Mouse (Mus musculus) retina, postnatal 7 days (tissue): Measurements from ENCODE around the gene Pigv.

Experiments used
- DNase-seq: peaks from one replicate; pipeline ENCODE4 v3.0.0-alpha.2; 2012; ENCODE audit warnings: low read depth, low spot score

Pigv gene

DNA sequence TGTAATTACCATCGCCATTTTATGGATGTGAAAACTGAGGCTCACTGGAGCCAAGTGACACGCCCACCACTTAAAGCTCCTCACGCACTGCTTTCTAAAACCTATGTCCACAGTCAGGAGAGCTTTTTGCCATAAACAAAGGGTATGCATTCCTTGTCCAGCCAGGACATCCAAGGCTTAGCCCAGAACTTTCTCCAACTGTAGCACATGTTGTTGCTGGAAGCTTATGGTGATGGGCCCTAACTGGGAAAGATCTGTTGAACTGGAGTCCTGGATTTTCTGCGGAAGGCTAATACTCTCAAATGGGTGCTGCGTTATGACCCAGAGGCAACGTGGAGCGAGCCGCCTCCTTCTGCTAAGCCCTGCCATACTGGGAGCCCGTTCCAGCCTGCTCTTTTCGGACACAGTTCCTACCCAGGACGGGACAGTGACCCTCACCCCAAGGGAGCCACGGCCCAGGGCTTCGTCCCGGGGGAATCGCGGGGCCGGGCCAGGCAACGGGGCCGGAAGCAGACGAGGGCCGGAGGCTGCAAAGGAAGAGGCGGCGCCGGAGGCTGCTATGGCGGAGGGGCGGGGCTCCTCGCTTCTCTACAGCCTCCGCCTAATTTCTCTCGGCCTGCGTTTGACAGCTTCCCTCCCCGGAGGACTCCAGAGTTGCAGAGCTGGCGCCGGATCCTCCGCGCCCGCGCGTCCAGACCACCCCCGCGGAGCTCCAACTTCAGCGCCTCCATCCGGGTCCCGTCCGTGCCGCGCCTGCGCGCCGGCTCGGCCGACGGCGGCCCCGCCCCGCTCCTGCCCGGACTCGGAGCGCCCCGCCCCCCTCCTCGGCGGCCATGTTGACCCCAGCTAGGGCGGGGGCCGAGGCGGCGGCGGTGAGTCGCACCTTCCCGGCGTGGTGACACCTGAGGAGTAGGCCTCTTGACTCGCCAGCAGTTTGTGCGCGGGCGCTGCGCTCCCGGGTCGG lies at the start of gene Pigv:
Gene Pigv (minus strand): TSS at position 767 of the 964 bp plus-strand sequence.
- peak; percentile 84 for DNase-seq

DNA sequence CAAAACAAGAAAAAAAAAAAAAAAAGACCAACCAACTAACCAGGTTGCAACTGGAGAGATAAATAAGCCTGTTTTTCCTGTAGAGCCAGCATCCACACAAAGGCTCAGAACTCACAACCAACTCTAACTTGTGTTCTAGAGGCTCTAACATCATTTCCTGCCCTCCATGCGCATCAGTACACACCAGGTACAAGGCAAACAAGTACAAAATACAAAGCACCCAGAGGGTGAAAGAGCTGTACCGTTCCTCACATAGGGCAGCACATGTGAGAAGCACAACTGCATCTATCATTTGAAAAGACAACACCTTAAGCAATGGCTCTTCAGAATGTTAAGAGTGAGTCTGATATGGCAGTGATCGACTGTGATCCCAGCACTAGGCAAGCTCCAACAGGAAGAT lies 47.3 kb upstream of the Pigv start:
- DNase-seq = no peak

DNA sequence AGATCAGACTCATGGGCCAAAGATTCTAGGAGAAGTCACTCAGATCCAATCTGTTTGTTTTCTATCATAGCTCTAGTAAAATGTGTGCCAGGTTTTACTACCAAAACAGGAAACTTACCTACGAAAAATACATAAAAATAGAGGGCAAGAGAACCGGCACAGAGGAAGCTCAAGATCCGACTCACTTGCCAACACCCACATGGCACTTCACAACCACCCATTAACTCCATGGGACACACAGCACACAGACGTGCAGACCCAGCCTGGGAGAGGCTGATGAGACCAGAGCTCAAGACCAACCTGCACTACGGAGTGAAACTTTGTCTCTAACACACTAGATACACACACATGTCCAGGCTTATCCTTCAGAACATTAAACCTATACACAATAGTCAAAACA lies 40.3 kb upstream of the Pigv start:
- no peak for DNase-seq

DNA sequence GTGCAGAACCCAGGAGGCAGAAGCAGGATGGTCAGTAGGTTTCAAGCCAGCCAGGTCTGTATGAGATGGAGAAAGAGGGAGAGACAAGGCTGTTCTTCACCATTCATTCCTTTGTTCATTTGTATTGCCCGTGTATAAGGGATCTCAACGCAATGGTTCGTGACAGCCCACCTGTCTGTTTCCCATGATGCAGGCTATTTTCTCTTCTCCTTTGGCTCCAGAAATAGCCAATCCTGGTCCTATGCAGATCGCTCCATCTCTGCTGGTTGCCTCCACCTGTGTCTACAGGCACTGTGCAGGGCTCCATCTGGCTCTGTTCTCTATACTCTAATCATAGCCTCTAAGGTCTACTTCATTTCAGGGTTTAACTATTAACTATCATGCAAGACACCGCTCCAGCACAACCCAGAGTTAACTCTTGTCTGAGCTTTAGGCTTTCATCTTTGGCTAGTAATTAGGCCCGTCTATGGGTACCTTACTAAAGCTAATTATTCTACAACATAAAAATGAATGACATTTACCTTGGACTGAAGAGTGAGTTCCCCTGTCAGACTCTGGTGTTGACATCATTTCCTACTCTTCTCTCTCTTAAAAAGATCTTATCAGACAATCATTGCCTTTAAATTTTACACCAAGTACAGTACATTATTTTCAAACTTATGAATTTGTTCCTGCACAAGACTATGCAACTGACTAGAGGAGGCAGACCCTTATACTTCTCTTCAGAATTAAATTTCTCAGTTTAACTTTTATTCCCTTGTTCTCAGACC lies 39.0 kb upstream of the Pigv start:
- no peak for DNase-seq

DNA sequence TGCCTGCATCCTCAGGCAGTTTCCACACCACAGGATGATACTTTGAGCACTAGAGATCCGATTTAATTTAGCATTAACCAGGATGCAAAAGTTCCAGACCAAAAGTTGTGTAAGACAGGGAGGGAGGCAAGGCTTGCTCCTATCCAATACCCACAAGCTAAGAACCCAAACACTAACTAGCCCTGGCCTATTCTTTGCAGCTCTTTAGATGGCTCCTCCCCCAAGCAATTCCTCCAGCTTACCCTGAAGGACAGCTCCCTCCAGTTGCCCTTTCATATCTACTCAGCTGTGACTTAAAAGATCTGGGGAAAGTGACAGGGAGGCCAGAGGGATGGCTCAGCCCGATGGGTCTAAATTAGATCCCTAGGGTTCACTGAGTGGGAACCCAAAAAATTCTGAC lies 36.9 kb upstream of the Pigv start:
- no peak for DNase-seq

DNA sequence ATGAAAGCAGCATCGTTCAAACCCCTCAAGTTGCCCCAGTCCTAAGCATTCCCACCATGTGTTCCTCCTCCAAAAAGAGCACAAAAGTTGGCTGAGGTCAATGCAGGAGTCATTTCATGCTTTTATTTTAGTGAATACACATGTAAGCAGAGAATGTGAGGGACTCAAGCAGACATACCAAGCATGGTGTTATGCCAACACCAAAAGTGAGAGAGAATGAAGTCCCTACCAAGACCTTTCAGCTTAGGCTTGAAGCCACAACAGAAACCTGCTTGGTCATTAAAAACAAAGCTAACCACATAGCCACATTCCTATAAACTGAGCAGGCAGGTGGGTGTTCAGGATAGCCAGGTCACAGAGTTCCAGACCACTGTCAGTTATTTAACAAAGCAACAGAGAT lies 35.0 kb upstream of the Pigv start:
- DNase-seq = no peak

DNA sequence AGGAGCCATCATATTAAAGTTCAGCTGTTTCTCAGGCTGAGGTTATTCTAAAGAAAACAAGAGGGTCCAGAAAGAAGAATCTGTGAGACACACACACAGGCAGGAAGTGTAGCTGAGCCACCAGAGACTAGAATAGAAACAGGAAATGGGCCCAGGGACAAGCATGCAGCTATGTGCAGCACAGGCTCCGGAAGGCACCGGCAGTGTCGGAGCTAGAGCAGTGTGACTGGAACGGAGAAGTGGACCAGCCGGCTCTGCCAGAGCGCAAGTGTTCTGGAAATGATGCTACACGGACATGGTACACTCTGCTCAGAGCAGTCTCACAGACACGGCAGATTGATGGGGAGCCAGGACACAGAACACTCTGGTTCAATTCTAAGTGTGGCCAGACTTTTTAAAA lies 34.5 kb upstream of the Pigv start:
- no peak for DNase-seq

DNA sequence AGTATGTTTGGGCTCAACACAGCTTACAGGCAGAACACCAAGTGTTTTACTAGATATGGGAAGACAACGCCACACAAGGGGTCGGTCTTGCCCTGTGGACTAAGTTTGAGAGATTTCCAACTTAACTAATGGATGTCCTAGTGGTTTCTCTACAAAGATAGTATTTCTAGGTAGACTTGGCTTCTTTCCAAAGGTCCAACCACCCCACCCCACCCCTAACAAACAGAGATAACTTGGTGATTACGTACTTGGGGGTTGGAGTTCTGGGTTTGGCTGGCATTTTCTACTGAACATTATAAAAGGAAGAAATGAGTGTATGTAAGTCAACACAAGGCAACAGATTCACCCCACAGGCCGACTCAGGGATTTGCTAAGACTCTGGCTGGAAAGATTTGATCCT lies 32.6 kb upstream of the Pigv start:
- no peak for DNase-seq

DNA sequence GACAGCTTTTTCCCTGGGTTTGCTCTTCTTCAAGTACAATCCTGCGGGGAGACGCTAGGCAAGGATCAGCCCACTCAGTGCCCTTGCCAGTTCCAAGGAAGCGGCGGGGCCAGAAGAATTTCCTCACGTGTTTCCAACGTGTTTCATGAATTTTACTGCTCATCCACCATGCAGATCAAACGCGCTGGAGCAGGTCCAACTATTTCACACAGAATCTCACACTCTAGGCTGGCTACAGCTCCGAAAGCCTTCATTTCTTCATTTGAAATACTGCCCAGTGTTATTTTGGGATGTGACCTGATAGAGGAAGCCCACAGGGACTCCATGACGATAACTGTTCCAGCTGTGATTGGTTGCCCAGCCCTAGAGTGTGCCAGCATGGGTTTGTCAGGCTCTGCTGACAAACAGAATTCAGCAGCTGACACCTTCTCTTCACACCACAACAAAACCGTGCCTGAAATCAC lies 28.5 kb upstream of the Pigv start:
- DNase-seq = peak; percentile 11

DNA sequence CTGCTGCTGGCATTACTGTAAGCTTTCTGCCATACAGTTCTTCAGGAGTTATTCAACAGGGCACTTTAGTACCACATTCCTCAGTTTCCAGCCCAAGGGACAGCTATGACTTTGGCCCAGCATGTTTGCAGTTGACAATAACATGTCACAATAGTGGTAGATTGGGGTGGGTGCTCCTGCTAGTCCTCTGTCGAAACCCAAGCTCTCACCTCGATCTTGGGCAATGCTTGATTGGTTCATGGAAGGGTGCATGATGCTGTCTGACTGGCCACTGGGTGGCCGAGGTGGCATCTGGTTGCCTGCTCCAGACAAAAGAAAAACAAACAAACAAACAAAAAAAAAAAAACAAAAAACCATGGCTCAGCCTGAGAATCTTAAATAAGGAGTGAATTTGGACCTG lies 22.9 kb upstream of the Pigv start:
- no peak for DNase-seq

DNA sequence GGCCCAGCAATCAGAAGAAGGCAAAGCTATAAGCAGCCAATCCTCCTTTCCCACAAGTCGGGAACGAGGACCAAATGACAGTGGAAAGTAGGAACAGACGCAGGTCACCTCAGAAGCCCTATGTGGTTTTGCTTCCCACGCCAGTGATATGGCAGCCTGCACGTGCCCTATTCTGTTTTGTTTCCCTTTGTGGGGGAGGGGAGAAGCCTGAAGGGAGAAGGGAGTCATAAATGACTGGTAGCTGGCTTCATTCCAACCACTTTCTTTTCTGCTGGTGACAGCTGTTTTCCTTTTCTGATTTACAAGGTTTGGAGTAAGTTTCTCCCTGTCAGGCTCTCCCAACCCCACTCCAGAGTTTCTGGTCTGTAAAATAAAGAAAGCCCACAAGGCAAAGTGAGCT lies 17.8 kb upstream of the Pigv start:
- no peak for DNase-seq

DNA sequence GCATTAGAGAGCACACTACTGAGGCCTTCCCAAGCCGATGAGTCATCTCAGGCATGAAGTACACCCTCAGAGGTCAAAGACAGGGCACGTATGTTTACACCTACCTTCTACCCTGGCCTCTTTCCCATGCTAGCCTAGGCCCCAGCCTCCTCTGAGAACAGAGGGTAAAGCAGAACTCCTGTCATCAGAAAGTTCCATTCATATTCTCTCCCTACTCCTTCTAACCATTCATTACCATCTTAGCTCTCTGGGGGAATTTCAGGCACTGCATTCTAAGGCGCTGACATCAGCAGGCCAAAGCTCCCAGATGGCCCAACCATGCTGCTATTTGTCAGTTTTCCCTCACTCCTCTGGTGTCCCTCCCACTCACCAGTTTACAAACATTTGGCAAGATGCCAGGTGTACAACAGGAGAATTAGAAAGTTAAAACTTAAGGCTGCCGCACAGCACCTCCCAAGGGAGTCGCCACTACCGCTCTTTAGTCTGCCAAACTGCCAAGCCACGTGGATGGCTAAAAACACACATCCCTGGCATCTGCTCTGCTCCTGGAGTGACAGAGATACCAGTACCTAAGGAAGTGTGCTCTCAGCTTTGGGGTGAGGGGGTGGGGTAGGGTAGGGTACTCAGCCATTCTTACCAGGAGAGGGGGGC lies 16.1 kb upstream of the Pigv start:
- no peak for DNase-seq

DNA sequence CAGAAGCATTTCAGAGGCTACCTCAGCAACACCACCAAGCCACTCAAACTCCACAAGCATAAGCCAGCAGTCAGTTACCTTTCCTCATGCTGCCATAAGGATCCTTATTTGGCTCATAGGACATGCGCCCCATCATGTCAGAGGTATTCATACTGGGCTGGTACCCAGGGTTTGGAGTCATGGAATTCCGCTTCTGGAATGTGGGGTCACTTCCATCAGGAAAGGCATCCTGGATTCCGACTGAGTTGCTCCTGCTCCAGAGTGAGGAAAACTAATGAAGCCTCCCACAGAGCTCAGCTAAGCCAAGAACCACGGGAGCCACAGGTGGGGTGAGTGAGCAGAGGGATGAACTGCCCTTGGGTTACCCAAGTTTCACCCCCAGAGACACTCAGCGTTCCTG lies 14.7 kb upstream of the Pigv start:
- no peak for DNase-seq

DNA sequence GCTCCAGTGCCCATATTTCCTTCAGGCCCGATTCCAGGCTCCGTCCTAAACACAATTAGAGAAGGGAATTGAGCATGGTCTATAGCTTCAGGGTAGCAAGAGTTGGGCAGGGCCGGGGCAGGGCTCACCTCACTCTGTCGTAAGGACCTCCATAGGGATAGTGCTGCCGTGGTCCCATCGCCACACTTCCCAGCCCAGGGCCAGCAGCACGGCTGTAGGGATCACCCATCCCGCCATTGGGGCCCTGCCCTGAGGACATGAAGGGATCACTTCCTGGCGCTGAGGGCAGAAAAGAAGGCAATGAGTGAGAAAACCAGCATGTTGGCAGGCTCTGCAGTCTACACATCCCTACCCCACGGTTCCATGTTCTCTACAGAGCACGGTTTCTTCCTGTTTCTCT lies 14.1 kb upstream of the Pigv start:
- no peak for DNase-seq

DNA sequence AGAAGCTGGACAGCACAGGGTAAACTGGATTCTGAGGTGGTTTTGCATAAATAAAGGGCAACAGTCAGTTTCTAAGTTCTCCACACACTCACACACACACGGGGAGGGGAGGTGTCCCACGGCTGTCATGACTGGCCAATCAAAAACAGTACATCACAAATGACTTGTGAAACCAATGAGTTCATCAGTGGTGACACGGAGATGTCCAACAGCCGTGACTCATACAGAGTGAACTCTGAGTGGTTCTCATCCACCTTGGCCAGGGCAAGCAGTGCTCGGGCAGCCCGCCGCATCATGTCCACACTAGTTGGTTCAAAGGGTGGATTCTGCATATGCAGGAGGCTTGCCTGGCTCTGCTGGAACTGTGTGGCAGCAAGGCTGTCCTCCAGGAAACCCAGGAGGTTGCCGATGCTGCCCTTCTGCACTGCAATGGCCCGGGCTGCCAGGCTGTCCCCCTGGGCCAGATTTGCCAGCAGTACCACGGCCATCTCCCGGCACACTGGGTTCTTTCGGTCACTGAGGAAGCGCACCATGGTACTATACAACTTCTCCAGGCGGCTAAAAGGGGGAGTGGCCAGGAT lies 7.8 kb upstream of the Pigv start:
- DNase-seq = no peak

DNA sequence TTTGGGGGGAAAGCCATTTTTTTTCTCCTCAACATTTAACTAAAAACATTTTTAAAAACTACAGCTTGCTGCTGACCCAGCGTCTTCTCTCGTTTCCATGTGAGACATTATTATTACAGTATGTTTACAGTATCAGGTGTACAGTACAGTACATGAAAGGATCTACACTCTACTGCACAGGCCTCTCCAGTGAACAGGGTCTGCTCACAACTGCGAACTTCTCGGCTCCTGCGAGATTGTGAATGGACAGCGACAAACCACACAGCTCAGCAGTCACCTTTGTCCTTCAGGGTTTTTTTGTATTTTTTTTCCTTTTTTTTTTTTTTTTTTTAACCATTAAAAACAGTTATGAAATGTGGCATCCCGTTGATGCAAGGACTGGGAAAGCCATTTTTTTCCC lies 7.2 kb upstream of the Pigv start:
- no peak for DNase-seq

DNA sequence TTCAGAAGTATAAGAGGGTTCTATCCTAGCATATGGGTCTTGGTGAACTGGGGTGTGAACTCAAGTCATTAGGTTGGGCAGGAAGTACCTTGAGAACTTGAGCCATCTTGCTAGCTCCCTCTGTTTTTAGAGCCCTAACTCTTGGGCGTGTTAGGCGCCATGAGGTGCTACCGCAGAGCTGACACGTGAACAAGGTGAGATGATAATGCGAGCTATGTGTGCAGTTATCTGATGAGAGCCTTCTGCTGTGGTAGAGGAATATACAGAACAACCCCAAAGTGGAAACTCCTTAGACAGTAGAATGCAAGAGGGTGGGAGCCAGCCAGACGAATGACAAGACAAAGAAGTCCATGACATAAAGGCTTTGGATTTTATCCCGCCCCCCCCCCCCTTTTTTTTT lies 4.8 kb upstream of the Pigv start:
- no peak for DNase-seq

DNA sequence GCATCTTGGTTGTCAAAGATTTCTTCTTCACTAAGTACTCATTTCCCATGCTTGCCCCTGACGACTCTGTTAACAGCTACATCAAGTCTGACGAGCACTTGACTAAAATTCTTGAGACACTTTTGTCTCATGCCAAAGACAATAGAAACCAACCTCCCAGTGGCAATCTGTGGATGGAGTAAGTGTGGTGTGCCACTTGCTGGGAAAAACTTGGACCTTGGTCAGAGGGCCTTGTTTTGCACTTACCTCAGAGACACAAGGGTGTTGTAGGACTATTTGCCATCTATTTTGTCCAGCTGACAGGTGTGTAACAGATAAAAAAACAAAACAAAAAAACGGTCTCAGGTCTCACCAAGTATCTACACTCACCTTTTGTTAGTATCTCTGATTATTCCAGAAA lies 3.7 kb upstream of the Pigv start:
- DNase-seq = no peak

DNA sequence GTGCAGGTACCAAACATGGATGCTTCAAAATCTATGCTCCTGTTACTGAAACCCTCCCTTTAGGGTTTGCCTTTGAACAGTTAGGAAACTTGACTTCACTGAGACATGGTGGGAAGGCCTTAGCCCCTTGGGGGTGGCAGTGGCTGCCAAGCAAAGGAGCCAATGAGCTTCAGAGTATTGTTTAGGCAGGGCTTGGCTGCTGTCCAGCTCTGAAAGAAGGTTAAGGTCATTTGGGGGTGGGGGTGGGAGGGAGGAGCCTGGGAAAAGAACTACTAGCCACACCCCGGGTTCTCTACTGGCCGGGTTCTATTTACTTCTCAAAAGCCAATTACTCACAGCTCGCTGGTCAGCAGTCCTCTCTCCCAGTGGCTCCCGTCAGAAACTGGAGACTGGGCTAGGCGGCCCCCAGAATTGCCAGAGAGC lies 3.2 kb upstream of the Pigv start:
- no peak for DNase-seq

DNA sequence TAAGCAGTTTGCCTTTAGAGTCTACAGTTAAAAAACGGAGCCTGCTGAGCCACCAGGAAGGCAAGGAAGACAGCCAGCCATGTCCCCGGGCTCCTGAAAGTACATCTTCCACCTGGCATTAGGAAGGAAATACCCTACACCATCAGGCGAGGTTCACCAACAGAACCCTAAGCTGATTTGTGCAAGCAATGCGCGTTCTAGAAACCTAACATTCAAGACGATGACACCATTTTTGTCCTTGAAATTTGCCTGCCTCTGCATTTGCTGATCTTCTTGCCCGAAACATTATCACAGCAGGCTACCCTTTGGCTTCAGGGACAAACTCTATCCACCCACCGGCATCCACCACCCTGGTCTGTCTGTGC lies 1.9 kb upstream of the Pigv start:
- no peak for DNase-seq

DNA sequence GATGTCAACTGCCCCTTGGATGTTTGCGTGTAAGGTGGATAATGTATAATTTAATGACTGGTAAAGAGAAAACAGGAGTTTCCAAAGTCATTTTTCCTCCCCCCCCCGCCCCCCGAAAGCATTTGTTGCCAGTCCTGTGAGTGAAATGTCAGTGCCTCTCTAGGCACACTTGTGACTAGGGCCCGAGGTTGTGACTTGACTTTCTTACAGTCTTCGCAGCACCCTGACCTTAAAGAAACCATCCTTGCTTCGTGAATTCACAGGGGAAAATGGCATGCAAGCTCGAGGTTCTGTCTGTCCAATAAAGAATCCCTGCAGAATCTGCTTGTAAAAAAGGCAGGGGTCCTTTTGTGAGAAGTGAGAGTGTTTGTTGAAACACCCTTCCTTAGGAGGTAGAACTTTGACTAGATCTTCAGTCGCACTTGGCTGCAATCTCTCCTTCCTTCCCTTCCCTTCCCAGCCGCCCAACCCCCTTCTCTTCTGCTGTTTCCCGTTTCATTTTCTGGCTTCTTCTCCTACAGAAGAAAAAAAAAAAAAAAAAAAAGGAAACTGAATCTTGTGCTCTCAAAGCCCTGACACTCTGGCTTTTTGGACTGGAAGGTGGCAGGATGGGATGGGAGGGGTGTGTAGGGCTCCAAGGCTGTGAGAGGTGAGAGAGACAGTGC lies 1.4 kb upstream of the Pigv start:
- DNase-seq = no peak
